Mouse (Mus musculus) C2C12 (cell line): ENCODE measurements around the gene Brd2.

ENCODE experiments used
- CTCF ChIP-seq: IDR thresholded peaks from one replicate; pipeline ENCODE4 v1.5.1; 2011; ENCODE audit not compliant: control insufficient read depth, insufficient read depth, insufficient read length
- MYOD1 ChIP-seq: IDR thresholded peaks from one replicate; pipeline ENCODE4 v1.6.1; 2011; ENCODE audit warnings: low read depth; ENCODE audit not compliant: control insufficient read depth, insufficient read length
- USF1 ChIP-seq: IDR thresholded peaks from one replicate; pipeline ENCODE4 v1.6.1; 2011; ENCODE audit warnings: low read depth, mild to moderate bottlenecking, control low read depth, moderate library complexity

DNA sequence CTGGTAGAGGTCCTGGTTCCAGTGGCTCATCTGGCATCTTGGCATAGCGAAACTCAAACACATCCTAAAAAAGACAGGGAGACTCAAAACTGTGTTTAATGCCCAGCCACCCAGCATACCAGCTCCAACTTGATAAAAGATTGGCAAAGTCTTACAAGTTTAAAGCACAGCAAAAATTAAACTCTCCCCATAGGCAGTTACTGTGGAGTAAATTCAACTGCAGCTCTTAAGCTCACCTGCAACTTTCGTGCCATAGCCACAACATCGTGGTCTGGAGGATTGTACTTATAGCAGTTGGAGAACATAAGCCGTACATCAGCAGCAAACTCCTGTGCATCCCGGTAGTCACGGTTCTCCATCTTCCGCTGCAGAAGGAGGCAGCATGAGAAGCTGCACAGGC, 8.3 kb downstream of the Brd2 start:
- TF ChIP-seq MYOD1 (no peak), CTCF (no peak), USF1 (no peak)
